Mouse (Mus musculus) pancreas, adult 10 weeks (tissue): ENCODE data around the gene Zfp26. TPM values are rescaled to one million over a fixed set of nuclear protein-coding genes. Genes with fewer than 3 reads are reported as not detected.

ENCODE experiments used
- polyA plus RNA-seq: library from polyadenylated mRNA; stranded (reverse); fragments of 350-450 nt; fragmentation: Illumina TruSeq; extraction: RNeasy Lipid Tissue Mini Kit (QIAGEN cat#74804); gene quantifications from one replicate; pipeline ENCODE4 v1.2.3, GENCODE M21; 2015; ENCODE audit warnings: low read depth, low replicate concordance; ENCODE audit not compliant: insufficient read depth

Zfp26 gene
- polyA plus RNA-seq: 1.8 TPM

DNA sequence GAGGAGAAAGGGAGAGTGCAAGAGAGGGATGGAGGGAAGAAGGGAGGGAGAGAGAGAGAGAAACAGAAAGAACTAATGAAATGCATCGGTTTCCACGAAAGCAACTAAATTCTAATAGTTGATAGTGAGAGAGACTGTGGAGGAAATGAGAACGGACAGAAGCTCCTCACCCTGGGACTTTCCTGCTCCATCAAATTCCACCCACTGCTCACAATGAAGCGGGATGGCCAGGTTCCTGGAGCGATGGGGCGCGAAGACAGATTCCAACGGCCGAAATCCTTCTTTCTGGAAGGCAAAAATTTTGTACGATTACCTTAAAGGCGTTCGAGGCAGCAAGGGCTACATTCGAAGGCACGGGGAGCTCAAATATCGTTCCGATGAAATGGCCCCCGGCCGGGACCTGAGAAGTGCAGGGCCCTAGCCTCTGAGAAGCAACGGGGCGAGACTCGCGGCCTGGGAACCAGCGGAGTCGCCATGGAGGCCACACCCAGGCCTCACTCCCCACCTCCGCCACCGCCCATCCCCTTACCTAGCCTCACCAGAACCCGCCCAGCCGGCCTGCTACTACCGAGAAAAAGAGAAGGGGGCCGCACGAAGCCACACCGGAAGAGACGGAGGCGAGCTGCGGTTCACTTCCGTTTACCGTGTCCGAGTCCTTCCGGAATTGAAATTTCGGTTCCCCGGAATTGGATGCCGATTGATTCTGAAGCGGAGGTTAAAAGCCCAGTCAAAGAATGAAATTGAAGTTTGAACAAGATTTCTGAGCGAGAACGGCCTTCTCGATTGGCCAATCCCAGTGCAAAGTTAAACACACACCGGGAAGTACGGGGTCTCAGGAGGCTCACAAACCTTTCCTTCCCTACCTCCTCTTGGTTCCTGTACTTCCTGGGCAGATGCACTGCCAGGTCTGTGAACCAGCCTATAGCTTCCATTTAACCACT is at the start of gene Zfp26:
Gene Zfp26 (minus strand): TSS at position 786 of the 941 bp plus-strand sequence.

DNA sequence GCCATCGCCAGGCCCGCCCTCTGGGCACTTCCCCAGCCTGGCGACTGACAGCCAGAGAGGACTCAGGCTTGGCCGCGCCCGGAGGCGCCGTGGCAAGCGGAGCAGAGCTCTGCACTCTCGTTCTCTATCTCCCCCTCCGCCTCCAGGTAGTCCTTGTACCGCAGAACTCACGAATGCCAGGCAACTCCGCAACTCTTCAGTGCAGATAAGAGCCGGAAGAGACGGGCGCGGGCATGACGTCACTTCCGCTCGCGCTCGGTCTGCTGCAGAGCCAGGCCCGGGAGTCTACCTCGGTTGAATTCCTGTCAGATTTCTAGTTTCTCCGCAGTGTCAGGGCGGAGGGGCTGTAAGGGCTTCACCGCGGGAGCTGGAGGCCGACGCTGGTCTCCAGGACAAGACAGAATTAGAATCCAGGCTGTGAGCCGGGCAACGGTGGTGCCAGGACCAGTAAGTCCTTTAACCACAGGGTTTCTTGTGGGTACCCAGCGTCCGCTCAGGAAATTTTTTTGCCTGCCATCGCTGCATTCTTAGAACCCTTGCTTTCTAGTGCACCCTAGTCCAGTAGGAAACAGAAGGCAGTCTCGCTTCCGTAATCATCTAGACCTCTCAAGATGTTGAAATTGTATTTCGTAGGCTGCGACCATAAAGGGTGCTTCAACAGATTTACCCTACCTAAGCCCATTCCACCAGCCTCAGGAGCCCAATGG is 32.7 kb upstream of the Zfp26 start, which contains the start of gene Zfp426:
Gene Zfp426 (minus strand): TSS at position 220 of the 707 bp plus-strand sequence.

DNA sequence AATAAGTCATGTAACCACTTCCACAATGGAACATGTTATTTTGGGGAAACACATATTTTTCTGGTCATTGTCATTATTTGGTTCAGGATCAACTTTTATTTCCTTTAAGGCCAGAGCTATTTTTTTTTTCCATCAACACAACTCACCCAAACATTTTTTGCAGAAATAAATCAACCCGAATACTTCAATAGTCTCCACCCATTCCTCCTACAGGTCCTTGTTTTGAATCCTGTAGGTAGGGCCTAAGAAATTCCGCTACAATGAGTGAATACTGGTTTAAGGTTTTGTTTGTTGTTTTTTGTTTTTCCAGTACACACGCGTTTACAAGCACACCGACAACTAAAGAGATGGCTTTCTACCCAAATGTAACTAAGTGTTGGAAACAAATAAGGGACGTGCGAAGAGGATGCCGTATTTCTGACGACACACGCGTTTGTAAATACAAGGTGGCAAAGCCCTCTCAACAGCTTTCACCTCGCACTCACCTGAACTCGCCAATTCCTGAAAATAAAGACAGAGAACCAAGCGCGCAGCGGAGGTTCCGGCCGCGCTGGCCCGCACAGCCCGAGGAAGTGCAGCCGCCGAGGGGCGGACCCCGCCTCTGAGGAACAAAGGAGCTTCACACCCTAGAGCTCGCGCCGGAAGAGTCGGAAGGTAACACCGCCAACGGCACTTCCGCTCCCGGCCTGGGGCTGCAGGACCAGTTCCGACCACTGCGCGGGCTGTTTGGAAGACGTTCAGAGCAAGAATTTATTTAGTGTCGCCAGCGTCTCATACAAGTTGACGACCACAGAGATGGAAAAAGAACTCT is 75.2 kb downstream of the Zfp26 start, which contains the start of gene Zfp560:
Gene Zfp560 (minus strand): TSS at position 646 of the 811 bp plus-strand sequence.

Other genes starting within 250 kb of the Zfp26 start
- not detected for gene Olfr871, start 248.0 kb downstream of the Zfp26 start, polyA plus RNA-seq
- not detected for gene Olfr872, start 223.0 kb downstream of the Zfp26 start, polyA plus RNA-seq
- gene Olfr39, start 177.8 kb downstream of the Zfp26 start, polyA plus RNA-seq: not detected
- not detected for gene Olfr873, start 161.6 kb downstream of the Zfp26 start, polyA plus RNA-seq
- gene Olfr18, start 124.1 kb downstream of the Zfp26 start, polyA plus RNA-seq: not detected
- 7.1 TPM for gene Zfp560, start 75.0 kb downstream of the Zfp26 start, polyA plus RNA-seq
- gene Zfp426, start 32.6 kb upstream of the Zfp26 start, polyA plus RNA-seq: 3.7 TPM
- 3.6 TPM for gene Zfp266, start 61.3 kb upstream of the Zfp26 start, polyA plus RNA-seq
- gene Zfp846, start 121.1 kb upstream of the Zfp26 start, polyA plus RNA-seq: 1.9 TPM
- gene Ubl5, start 182.7 kb upstream of the Zfp26 start, polyA plus RNA-seq: 85.3 TPM
- 8.1 TPM for gene Fbxl12, start 184.6 kb upstream of the Zfp26 start, polyA plus RNA-seq
- gene Pin1, start 191.9 kb upstream of the Zfp26 start, polyA plus RNA-seq: 2.8 TPM